Mouse (Mus musculus) lung, adult 2 months (tissue): ENCODE results near the gene Vwa3b. TPM values are rescaled to one million over a fixed set of nuclear protein-coding genes. Genes with fewer than 3 reads are reported as not detected.

Experiments
- DNase-seq: peaks from one replicate; pipeline ENCODE4 v3.0.0; 2022
- H3K4me1 ChIP-seq: fragments of 200-500 bp; 2 replicates; pipeline ENCODE4 v1.6.1; 2011; ENCODE audit warnings: low read length; ENCODE audit not compliant: control insufficient read depth, insufficient read depth
- H3K4me3 ChIP-seq: fragments of 200-500 bp; replicated peaks from 2 replicates; pipeline ENCODE3; 2011; ENCODE audit warnings: low read depth, mild to moderate bottlenecking, control low read depth, low read length; ENCODE audit errors: extremely low read depth
- CTCF ChIP-seq: fragments of 200-500 bp; IDR thresholded peaks from 2 replicates; pipeline ENCODE4 v1.5.1; 2011; ENCODE audit warnings: mild to moderate bottlenecking, low read length, control low read depth; ENCODE audit not compliant: insufficient read depth
- POLR2A ChIP-seq: fragments of 200-500 bp; IDR thresholded peaks from 2 replicates; pipeline ENCODE4 v1.6.1; 2011; ENCODE audit warnings: low read depth, mild to moderate bottlenecking, control low read depth, low read length, borderline replicate concordance; ENCODE audit errors: extremely low read depth
- WGBS: fragments of 180-500 bp; shearing (Covaris S2); methylation state at CpG from one replicate; pipeline ENCODE4 v1.1.7; 2018; 5-methylcytosine and 5-hydroxymethylcytosine counted together
- polyA plus RNA-seq: library from polyadenylated mRNA; depleted of rRNA; stranded (reverse); fragments of >200 nt; gene quantifications from 2 replicates; pipeline ENCODE4 v1.2.3, GENCODE M21; 2012

Vwa3b gene
- polyA plus RNA-seq, 1 experiment = 2.4 TPM

GRCm38 (mm10) chr1:37053691-37054090, 27.3 kb downstream of the Vwa3b start:
- 60% methylated on average over 4 of the region's 4 CpGs for WGBS
- no peak for TF ChIP-seq POLR2A
- no peak for TF ChIP-seq CTCF
- no peaks in the 10 kb centered on the region; the same call in 1 of the 2 replicates for H3K4me1 ChIP-seq
- DNase-seq = no peak
- H3K4me3 ChIP-seq = no peak overlapping the region

GRCm38 (mm10) chr1:37056831-37057561, 30.6 kb downstream of the Vwa3b start:
- Histone ChIP-seq H3K4me3 (no peak overlapping the region), H3K4me1 (no peaks in the 10 kb centered on the region; the same call in 1 of the 2 replicates)
- DNase-seq = no peak
- 54% methylated on average over 6 of the region's 6 CpGs for WGBS
- TF ChIP-seq POLR2A = no peak
- no peak for TF ChIP-seq CTCF

DNA sequence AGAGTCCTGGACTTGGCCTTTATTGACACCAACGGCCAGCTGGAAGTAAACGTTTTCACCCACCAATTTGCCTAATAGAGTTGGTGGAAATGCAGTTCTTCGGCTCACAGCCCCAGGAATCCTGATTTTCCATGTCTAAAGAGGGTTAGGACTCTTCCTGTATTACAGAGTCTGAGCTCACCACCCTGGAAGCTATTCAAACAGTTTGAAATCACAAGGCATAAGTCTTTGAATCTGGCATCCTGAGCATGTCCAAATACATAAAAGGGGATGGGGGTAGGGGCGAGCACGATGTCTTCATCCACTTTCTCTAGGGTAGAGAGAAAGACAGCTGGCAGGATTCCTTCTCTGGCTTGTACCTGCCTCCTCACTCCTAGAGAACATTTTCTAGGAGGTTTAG, 34.5 kb downstream of the Vwa3b start:
- WGBS = 64% methylated on average over 5 of the region's 5 CpGs
- DNase-seq = no peak
- Histone ChIP-seq H3K4me1 (no peaks in the 10 kb centered on the region; the same call in 1 of the 2 replicates), H3K4me3 (no peak overlapping the region)
- TF ChIP-seq POLR2A = no peak
- no peak for TF ChIP-seq CTCF

GRCm38 (mm10) chr1:37063053-37063452, 36.7 kb downstream of the Vwa3b start:
- Histone ChIP-seq H3K4me3 (no peak overlapping the region), H3K4me1 (no peaks in the 10 kb centered on the region)
- WGBS = 86% methylated on average over 5 of the region's 5 CpGs
- TF ChIP-seq POLR2A = no peak
- no peak for DNase-seq

DNA sequence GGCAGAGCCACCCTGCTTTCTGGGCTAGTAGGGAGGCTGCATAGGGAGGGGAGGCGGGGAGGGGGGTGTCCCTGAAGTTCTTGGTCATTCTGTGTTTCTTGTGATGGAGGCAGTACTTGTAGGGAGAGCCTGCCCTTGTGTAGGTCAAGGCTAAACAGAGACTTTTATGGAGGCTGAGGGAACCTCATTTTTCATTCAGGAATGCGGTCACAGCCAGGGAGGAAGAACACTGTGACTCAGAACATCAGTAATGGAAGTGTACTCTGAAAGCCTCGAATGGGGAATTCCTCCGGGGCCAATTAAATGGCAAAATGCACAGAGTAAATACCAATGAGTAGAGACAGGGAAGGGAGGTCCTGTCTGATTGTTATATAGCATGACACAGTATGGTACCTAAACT, 37.4 kb downstream of the Vwa3b start:
- no peaks in the 10 kb centered on the region for H3K4me1 ChIP-seq
- TF ChIP-seq CTCF (no peak), POLR2A (no peak)
- WGBS = 67% methylated on average over 4 of the region's 4 CpGs
- no peak overlapping the region for H3K4me3 ChIP-seq
- DNase-seq = no peak

DNA sequence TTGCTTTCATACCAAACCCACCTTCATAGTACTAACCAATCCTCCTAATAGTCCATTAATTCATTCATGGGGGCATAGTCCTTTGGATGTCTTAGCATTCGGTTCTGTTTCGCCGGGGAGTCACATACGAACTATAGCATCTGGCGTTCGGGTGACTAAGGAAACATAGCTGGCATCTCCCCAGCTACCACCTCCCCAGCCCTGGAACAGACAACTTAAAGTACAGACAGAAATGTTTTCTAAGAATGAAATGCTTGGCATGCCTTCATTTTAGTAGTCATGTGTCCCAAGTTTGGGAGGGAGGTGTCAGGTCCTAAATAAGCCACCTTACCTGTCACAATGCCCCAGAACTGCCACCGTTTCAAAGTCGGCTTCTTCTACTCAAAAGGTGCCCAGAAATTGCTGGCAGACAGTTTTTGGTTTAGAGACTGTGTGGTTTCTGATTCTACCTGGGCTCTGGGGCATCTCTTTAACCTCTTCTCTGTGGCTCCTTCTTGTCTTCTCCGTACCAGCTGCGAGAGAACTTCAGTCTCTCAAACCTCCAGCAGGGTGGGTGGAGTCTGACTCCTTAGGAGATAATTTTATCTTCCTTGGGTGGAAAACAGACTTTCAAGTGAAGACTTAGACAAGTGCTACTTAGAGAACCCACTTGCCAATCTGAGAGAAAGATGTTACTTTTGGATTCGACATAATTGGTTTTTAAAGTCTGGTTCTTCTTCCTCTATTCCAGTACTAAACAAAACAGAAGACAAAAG, 39.4 kb downstream of the Vwa3b start:
- WGBS = 85% methylated on average over 11 of the region's 11 CpGs
- Histone ChIP-seq H3K4me3 (no peak overlapping the region), H3K4me1 (no peaks in the 10 kb centered on the region)
- TF ChIP-seq POLR2A (no peak), CTCF (no peak)
- DNase-seq = no peak

DNA sequence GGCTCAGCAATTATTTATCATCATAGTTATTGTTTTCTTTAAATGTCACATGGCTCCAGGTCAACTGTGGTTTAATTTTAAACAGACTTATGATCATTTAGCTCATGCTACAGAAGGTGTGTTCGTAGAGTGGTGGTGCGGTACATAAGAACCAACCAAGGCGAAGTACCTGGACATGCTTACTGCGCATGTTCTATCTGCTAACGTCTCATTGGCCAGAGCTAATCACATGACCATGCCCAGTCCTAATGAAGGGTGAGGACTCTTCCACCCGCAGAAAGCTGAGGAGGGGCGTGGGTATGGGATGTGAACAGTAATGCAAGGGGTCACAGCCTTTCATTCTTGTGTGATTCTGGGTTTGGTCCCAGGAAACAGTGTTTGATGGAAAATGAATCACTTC, 49.4 kb downstream of the Vwa3b start:
- DNase-seq = no peak
- WGBS = 95% methylated on average over 7 of the region's 7 CpGs
- TF ChIP-seq CTCF (no peak), POLR2A (no peak)
- H3K4me3 ChIP-seq = no peak overlapping the region
- H3K4me1 ChIP-seq = no peaks in the 10 kb centered on the region

GRCm38 (mm10) chr1:37077266-37077665, 50.9 kb downstream of the Vwa3b start:
- DNase-seq = no peak
- TF ChIP-seq CTCF (no peak), POLR2A (no peak)
- no peak overlapping the region for H3K4me3 ChIP-seq
- WGBS = 62% methylated on average over 9 of the region's 9 CpGs
- H3K4me1 ChIP-seq = no peaks in the 10 kb centered on the region

DNA sequence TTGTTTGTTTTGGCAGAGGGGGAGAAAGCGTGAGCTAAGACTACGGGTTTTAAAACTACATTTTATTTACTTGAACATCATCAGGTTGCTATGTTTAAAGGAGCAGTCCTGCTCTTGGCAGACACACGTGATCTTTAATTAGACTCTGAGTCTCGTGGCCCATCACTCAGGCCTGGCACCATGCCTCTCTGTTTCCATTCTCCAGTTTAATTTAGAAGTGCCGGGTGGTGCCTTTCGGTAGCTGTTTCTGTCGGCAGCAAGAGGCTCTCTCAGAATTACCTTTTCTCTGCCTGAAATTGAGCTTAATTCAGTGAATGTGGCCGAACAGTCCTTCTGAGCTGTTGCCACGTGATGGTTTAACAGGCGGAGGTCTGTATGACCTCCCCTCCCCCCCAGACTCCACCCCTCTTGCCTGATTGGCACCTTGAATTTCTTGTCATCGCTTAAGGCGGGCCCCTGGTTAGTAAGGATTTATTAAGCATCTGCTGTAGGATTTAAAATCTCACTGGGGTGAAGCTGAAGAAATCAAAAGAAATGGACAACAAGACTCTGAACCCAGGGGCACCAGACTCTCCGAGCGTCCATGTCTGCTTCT, 51.7 kb downstream of the Vwa3b start:
- Histone ChIP-seq H3K4me3 (no peak overlapping the region), H3K4me1 (no peaks in the 10 kb centered on the region)
- DNase-seq = no peak
- WGBS = 57% methylated on average over 14 of the region's 14 CpGs
- TF ChIP-seq CTCF = no peak
- no peak for TF ChIP-seq POLR2A
